Mouse (Mus musculus) CD4-positive helper T cell, adult 2 months (primary cell): ENCODE data around the gene Uqcr10.
A peak's percentile ranks its signal among the peaks of the same experiment; 100 is the strongest.

Experiments
- DNase-seq: peaks from one replicate; pipeline ENCODE4 v3.0.0-alpha.2; 2012; ENCODE audit warnings: low read depth, missing footprints, low spot score

Uqcr10 gene

GRCm38 (mm10) chr11:4675693-4676092 is 28.4 kb downstream of the Uqcr10 start:
- DNase-seq = no peak

GRCm38 (mm10) chr11:4675126-4675562 is 29.0 kb downstream of the Uqcr10 start:
- DNase-seq = no peak

GRCm38 (mm10) chr11:4674593-4674992 is 29.5 kb downstream of the Uqcr10 start:
- no peak for DNase-seq

GRCm38 (mm10) chr11:4671736-4672135 is 32.4 kb downstream of the Uqcr10 start:
- no peak for DNase-seq

GRCm38 (mm10) chr11:4662496-4662878 is 41.7 kb downstream of the Uqcr10 start:
- no peak for DNase-seq

GRCm38 (mm10) chr11:4661871-4662495 is 42.2 kb downstream of the Uqcr10 start:
- no peak for DNase-seq

- DNase-seq = peak; percentile 18
These were observed 42.8 kb downstream of the Uqcr10 start for GRCm38 (mm10) chr11:4661324-4661723.

GRCm38 (mm10) chr11:4660309-4661025 is 43.7 kb downstream of the Uqcr10 start:
- no peak for DNase-seq

GRCm38 (mm10) chr11:4659818-4660217 is 44.3 kb downstream of the Uqcr10 start:
- DNase-seq = no peak
